Mouse (Mus musculus): ENCODE results near the gene Krtap8-1. TPM values are rescaled to one million over a fixed set of nuclear protein-coding genes. Genes with fewer than 3 reads are reported as not detected.

The Krtap8-1 gene
- polyA plus RNA-seq, 1 experiment from 2014 or later = not detected

Other genes with a start within 250 kb of the Krtap8-1 start
- not detected in 2 replicates for gene Krtap21-1, start 84.1 kb downstream of the Krtap8-1 start, polyA plus RNA-seq (2015; fragmentation: Nextera tagmentation; extraction: Ambion mirVana)
- gene Krtap6-2, start 67.8 kb downstream of the Krtap8-1 start, polyA plus RNA-seq (2015; fragmentation: Nextera tagmentation; extraction: Ambion mirVana) = not detected in 2 replicates
- not detected in 2 replicates for gene Krtap7-1, start 20.4 kb upstream of the Krtap8-1 start, polyA plus RNA-seq (2015; fragmentation: Nextera tagmentation; extraction: Ambion mirVana)
- not detected in 2 replicates for gene Krtap11-1, start 83.2 kb upstream of the Krtap8-1 start, polyA plus RNA-seq (2015; fragmentation: Nextera tagmentation; extraction: Ambion mirVana)